Mouse (Mus musculus): ENCODE results near the gene Pcnx2.

- no peak for TF ChIP-seq CTCF (IDR thresholded peaks at IDR 0.05; ENCODE audit: borderline replicate concordance, extremely low read depth, insufficient read depth, insufficient read length)
- TF ChIP-seq POLR2A (IDR thresholded peaks at IDR 0.05; ENCODE audit: borderline replicate concordance, extremely low read depth, insufficient read depth, insufficient read length, poor library complexity, severe bottlenecking), result no peak
These were observed 32.3 kb upstream of the Pcnx2 start for GRCm38 (mm10) chr8:125930276-125931046.
